Mouse (Mus musculus) lung, postnatal 0 days (tissue): ENCODE data around the gene Gm9040.

Source experiments
- CTCF ChIP-seq: IDR thresholded peaks from 2 replicates; pipeline ENCODE4 v1.5.1; 2016; ENCODE audit warnings: antibody characterized with exemption, mild to moderate bottlenecking
- EP300 ChIP-seq: IDR thresholded peaks from 2 replicates; pipeline ENCODE4 v1.6.1; 2016; ENCODE audit warnings: antibody characterized with exemption, mild to moderate bottlenecking, control low read depth

- TF ChIP-seq CTCF (no peak), EP300 (no peak)
Measured at GRCm38 (mm10) chr10:118369518-118369917, 42.7 kb upstream of the Gm9040 start.
